Mouse (Mus musculus) common myeloid progenitor, adult 5-6 weeks (primary cell): Measurements from ENCODE around the gene Rap2b. TPM values are rescaled to one million over a fixed set of nuclear protein-coding genes. Genes with fewer than 3 reads are reported as not detected.

ENCODE experiments used
- ATAC-seq: replicated peaks from 2 replicates; pipeline ENCODE4 v1.8.0; 2016; ENCODE audit warnings: low read depth, mild to moderate bottlenecking, moderate TSS enrichment, inconsistent platforms; ENCODE audit not compliant: poor library complexity, severe bottlenecking
- total RNA-seq: library from RNA; stranded (forward); fragments of 200-1000, 187-1606 nt; gene quantifications from 2 replicates; pipeline ENCODE4 v1.2.3, GENCODE M21; 2017

The Rap2b gene
- total RNA-seq: 8.6 and 10.0 TPM in 2 replicates

DNA sequence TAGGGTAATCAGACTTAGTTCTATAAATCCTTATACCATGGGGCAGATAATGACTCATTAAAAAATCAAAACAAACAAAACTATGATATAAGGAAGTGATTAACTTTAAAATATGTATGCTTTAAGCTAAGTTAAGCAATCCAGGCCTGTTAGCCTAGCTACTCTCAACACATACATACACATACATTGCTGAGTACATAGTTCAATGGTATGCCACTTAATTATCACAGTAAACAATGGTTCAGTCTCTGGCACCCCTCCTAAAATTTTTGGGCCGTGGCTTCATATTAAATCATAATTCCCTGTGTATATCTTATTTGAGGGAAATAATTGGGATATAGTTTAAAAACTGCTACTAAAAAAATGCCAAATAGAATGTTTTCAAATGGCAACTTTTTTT is at the start of gene Rap2b:
Gene Rap2b (plus strand): TSS at position 301 of the 400 bp plus-strand sequence.
- ATAC-seq: no peak

GRCm38 (mm10) chr3:61315002-61315401 is 46.4 kb upstream of the Rap2b start:
- no peak for ATAC-seq

DNA sequence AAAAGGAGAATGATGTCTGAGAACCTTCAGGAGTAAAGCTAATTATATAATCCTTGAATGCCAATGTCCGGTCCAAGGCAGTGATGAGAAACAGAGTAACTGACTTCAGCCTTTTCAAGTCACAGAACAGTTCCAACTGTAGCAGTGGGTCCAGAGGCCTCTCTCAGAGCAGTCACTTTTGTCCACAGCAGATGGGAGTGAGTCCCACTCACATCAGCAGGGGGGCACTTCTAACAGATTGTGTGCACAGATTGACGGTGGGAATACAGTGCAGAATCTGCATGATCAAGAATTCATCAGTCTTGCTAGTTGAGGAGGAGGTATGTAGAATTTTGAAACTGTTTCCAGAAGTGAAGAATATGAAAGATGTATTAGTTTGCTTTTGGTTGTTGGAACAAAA is 41.4 kb upstream of the Rap2b start:
- no peak for ATAC-seq

- ATAC-seq: peak; percentile 95
Measured at GRCm38 (mm10) chr3:61321632-61322031, 39.8 kb upstream of the Rap2b start.

DNA sequence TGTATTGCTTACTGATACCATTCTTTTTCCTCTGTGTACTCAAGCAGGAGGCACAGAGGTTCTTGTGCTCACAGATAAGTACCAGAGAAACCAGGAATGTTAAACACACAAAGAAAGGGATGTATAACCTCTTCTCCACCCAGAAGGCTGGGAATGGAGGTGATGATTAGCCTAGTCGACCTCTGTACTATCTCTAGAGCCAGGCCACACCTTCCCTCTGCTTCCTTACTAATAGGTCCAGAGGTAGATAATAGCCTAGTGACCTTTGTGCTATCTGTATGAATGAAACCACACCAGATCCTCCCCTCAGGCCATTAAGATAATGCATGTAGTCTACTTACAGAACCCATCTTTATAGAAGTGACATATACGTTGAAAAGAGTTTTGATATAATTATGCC is 25.2 kb upstream of the Rap2b start:
- ATAC-seq: no peak

- ATAC-seq: no peak
Measured at GRCm38 (mm10) chr3:61337230-61337629, 24.2 kb upstream of the Rap2b start.

- ATAC-seq: no peak
Measured at GRCm38 (mm10) chr3:61340321-61340720, 21.1 kb upstream of the Rap2b start.

GRCm38 (mm10) chr3:61344031-61344430 is 17.4 kb upstream of the Rap2b start:
- no peak for ATAC-seq

DNA sequence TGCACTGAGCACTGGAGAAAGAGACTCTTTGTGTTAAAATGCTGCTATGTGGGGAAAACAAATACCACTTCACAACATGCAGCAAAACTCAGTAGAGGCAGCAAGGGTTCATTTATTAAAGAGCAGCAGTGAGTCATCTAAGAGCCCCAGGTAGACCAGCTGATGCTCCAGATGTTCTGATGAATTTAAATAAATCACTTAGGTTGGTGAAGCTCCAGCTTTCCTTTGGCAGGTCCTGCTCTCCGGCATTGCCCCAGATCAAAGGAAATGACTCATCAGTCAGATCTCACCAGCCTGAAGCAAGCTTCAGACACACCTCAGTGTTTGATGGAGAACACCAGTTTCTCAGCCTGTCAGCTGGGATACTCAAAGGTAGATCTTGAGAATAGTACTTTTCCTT is 15.8 kb upstream of the Rap2b start:
- ATAC-seq: no peak

DNA sequence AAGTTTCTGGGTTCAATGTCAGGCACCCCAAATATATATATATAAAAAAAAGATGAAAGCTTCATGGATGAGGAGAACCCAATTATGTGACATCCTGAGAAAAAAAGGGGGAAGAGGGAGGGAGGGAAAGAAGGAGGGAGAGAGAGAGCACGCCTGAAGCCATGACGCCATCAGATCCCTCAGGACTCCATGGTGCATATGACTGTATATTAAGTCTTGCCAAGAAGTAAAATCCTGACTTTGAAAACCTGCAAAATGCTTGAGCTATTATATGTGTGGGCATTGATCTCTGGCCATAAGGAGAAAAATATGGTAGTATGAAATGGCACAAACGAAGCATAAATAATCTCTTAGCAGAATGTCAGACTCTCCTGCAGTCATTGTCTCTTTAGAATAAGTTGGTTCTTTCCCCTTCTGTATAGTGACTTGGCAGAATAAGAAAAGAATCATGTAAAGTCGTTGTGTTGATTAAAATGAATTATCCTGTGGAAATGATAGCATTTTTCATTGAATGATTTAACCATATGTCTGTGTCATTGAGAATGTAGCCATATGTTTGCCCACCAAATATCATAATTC is 13.3 kb upstream of the Rap2b start:
- no peak for ATAC-seq

- ATAC-seq: no peak
Measured at GRCm38 (mm10) chr3:61349433-61349832, 12.0 kb upstream of the Rap2b start.

DNA sequence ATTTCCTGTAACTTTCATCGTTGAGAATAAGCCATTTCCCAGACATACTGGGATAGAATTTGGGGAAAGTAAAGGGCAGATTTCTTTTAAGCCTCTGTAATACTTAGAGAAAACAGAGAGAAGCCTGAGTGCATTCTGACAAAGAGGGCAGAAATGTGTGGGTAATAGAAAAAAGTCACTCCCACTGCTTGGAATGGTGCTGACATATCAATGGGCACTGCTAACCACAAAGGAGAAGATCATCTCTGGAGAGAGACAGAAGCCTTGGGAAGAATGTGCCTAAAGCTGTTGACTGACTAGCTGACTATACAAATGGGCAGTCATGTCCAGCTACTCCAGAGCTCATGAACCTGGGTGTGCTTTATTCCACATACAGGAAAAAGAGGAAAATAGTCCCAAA is 6.0 kb upstream of the Rap2b start:
- no peak for ATAC-seq

DNA sequence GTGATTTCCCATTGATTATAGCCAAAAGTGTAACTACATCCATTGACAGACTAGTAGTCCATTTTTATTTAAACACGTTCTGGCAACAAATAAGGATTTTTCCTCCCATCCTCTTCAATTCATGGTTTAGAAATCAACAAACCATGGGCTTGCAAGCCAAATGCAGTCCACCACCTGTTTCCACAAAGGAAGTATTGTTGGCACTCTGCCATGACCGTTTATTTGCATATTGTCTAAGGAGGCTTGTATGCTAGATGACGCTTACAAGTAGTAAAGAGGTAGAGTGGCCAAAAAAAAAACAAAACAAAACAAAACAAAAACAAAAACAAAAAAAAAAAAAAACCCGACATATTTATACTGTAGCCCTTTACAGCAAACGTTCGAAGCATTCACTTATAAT is 3.3 kb upstream of the Rap2b start:
- peak; percentile 44 for ATAC-seq

DNA sequence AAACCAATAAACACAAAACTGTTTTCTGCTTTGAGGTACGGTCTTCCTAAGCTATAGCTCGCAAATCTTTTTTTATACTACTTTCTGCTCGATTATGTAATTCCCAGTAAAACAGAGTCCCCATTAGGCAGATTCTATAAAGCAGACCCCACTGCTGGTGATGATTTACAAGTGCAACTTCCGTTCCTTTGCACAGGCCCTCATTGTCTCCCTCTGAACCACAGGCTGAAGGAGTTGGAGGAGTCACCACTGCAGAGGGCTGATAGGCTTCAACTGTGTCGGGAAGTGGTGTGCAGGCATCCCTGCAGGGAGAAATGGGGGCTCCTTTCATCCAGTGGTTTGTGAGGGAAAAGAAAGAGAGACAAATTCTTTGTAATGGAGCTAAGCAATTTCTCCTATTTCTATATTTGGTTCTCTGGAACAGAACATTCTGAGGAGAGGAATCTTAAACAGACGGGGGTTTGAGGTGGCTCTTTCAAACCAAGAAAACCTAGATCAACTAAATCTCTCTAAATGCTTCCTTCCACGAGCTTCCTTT is 2.6 kb upstream of the Rap2b start:
- ATAC-seq: peak; percentile 46

DNA sequence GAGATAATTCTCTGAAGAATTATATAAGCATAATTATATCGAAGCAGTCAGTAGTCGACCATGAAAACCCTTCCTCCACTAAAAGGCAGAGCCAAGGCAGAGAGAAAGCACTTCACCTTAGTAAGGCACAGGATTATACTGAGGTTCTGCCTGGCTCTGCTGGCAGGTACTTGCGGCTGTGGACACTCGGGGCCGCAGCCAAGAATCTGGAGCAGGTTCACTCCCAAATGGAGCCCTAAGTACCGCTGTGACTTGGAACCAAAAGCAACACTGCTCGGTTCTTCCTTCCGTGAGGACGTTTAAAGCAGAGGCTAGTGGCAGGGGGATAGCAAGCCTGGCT is 1.4 kb downstream of the Rap2b start:
- ATAC-seq: no peak

GRCm38 (mm10) chr3:61363161-61363988 is 1.9 kb downstream of the Rap2b start:
- peak; percentile 75 for ATAC-seq

DNA sequence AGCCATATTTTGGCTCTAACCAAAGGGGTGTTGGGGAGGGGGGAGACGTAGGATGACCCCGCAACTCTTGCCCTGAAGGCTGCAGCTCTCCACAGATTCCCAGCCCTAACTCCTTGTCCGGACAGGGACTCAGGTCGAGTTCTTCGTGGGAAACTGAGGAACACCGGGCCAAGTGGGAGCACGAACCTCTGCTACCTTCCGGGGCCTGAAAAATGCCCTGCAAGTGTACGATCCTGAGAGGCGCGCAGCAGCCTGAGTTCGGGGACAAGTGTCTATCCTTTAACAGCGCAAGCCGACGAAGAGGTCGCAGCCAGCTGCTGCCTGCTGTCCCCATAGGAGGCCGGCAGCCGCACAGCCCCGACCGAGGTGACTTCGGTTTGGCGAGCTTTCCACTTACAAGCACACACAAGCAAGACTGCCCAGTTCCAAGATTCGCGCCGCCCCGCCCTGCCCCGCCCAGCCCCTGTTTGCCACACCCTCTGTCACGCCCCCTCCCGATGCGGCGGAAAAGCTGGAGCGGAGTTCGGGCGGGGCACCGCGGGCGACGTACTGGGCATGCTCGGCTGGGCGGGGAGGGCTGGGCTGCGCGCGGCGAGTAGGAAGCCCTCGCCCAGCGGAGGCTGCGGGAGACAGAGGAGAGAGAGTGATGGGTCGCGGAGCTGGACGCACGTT is 2.7 kb downstream of the Rap2b start:
- ATAC-seq: peak; percentile 48

DNA sequence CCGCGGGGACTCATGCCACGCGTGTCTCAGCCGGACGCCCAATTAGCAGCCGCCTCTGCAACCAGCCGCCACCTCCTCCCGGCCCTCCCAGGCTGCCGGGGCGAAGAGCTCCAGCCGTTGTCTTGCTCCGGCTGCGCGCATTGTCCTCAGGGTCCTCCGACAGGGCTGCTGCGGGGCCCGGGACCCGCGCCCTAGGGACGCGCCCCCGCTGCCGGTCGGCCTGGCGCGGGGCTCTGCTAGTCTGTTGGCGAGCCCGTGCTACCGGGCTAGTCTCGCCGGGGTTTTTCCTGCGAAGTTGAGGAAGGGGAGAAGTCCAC is 3.2 kb downstream of the Rap2b start:
- no peak for ATAC-seq

DNA sequence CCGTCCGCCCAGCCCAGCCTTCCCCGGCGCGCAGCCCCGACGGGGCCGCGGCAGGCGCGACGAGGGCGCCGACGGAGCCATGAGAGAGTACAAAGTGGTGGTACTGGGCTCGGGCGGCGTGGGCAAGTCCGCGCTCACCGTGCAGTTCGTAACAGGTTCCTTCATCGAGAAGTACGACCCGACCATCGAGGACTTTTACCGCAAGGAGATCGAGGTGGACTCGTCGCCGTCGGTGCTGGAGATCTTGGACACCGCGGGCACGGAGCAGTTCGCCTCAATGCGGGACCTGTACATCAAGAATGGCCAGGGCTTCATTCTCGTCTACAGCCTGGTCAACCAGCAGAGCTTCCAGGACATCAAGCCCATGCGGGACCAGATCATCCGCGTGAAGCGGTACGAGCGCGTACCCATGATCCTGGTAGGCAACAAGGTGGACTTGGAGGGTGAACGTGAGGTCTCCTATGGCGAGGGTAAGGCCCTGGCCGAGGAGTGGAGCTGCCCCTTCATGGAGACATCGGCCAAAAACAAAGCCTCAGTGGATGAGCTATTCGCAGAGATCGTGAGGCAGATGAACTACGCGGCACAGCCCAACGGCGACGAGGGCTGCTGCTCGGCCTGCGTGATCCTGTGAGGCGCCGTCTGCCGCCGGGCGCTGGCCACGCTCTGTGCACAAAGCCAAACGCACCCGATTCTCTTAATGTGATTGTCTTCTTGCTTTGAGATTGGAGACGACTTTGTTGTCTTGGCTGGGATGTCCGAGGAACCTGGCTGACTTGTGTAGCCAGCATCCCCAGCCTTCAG is 3.7 kb downstream of the Rap2b start:
- 0 out of 2 replicates have a peak, but pooled peaks have one; percentile 11 for ATAC-seq

DNA sequence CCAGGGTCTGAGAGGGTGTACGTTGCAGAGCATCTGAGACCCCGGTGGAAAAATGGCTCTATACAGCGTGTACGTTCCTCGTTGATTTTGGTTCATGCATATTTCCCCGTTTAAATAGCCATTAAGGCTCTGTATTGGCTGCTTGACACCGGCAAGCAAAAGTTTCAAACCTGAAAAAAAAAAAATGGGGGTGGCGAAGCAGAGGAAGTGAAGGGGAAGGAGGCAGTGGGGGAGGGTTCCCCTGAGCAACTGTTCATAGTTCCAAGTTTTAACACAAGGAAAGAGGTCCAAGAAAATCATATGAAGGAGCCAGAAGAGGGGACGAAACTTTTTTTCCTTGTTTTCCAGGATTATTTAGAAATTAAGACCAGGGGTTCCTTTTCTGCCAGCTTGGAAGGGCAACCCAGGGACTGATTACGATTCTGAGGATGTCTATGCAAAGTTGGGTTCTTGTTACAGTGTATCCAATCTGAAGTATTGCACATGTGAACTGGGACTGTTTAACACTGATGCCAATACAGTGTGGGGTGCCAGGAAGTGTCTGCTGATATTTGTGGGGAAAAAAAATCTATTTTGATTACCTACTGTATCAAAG is 4.4 kb downstream of the Rap2b start, which contains the start of gene B430305J03Rik:
Gene B430305J03Rik (minus strand): TSS at position 173 of the 595 bp plus-strand sequence.
- no peak for ATAC-seq
